Mouse (Mus musculus) T-helper 1 cell (primary cell): ENCODE measurements at regions not wholly inside any gene's neighbourhood (a gene's known extent, or its start where the extent isn't known, plus 50 kb on each side); places are given as distances from the start of the nearest gene placed in this dataset.

Experiments used
- in situ Hi-C: fragments of 300-600 bp; cut with MboI, MseI; formaldehyde crosslinking; loops from one replicate; pipeline ENCODE4 v1.15.1; 2025; ENCODE audit warnings: high pct_unique_total_duplicates

GRCm38 (mm10) chr12:49945628-49946220 is 560.8 kb downstream of the Gm43517 start:
- in situ Hi-C loops, result no loop called here

- in situ Hi-C loops, result no loop called here
Observed at GRCm38 (mm10) chr12:49946752-49947260, 561.8 kb downstream of the Gm43517 start.

GRCm38 (mm10) chr12:49950986-49951385 is 566.0 kb downstream of the Gm43517 start:
- in situ Hi-C loops, result loop anchor here (10.0 kb wide), 1 partner anchor 954 kb away; no protein-coding TSS in a partner anchor

DNA sequence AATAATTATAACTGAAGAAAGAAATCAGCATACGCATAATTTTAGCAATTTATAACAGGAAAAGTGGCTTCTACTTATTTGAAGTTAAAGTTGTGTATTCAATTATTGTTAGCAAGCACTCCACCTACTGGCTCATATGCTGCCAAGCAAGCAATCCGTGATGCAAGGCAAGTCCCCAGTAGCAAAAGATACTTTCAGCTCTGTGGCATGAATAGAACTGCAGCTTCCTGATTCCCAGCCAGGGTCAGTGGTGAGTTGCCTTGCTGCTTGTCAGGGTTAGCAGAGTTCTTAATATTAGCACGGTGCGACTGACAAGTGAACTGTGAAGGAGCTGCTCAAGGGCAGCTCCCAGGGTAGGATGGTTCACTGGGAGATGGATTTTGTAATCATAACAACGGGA is 566.8 kb downstream of the Gm43517 start:
- in situ Hi-C loops, result loop anchor here (10.0 kb wide), 1 partner anchor 953 kb away; no protein-coding TSS in a partner anchor

DNA sequence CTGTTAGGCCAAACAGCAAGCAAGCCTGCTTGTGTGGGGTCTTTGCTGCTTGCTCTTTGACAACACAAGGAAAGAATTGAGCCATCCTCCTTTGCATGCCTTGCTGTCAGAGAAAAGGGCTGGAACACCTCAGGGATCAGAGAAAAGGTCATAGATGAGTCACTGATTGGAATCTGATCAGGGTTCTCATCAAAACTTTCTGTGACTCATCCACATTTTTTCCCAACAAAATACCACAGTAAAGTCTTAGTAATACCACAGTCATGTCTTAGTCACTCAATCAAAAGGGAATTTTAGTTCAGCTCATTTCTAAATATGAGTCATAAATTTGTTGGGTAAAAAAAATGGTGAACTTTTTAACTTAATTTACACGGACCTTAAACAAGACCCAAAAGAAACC is 583.1 kb downstream of the Gm43517 start:
- in situ Hi-C loops, result no loop called here

DNA sequence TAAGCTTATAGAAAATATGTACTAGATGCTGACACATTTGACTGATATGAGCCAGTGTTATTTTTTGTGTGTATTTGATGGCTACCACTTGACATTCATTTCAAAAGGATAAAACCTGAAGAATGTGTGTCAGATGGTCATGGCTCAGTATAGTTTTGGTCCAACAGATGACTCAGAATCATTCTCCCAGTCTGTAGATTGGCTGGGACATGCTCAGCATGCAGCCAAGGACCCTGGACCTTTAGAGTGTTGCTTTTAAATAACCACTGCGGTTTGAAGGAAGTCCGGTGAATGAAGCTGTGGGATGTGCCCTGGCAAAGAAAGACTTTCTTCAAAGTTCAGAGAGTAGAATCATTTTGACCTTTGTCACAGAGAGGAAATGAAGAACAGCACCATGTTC is 584.6 kb downstream of the Gm43517 start:
- in situ Hi-C loops, result no loop called here

GRCm38 (mm10) chr12:49974591-49975323 is 589.8 kb downstream of the Gm43517 start:
- in situ Hi-C loops, result no loop called here

- in situ Hi-C loops, result no loop called here
Observed at GRCm38 (mm10) chr12:49975553-49975952, 590.6 kb downstream of the Gm43517 start.

GRCm38 (mm10) chr12:49992501-49993079 is 607.6 kb downstream of the Gm43517 start:
- in situ Hi-C loops, result no loop called here

GRCm38 (mm10) chr12:50038808-50039374 is 610.0 kb downstream of the Prkd1 start:
- in situ Hi-C loops, result no loop called here

- in situ Hi-C loops, result no loop called here
Observed at GRCm38 (mm10) chr12:50061286-50061685, 587.6 kb downstream of the Prkd1 start.

DNA sequence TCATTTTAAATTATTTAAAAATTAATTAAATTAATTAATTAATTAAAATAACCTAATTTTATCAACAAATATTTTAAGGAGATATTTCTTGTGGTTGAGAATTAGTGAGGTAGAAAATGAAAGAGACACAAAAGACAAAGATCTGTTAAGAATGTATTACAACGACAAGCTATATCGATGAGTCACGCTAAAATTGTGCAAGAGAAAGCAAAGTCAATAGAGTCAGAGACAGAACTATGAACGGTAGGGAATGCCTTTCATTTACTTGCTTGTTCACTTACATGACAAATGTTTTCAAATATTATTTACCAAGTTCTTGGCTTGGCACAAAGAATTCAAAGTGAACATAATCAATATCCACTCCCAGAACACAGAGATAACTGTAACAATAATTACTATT is 582.5 kb downstream of the Prkd1 start:
- in situ Hi-C loops, result no loop called here

DNA sequence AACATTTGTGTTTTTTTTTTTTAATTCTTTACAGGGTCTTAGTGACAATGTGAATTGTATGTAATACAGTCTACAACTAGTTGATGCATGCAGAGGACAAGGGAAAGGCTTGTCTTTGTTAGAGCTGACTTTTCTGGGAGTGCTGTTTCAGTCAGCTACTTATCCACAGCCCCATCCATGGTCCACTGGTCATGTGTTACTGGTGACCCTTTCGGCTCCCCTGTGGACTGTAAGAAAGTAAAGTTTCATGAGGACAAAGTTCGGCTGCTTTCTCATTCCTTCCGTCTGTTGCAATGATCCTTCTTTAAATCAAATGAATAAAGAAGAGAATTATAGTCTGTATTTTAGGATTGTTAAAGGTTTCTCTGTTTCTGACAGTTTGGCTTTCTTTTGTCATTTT is 577.1 kb downstream of the Prkd1 start:
- in situ Hi-C loops, result no loop called here

- in situ Hi-C loops, result no loop called here
Observed at GRCm38 (mm10) chr12:50072359-50072758, 576.5 kb downstream of the Prkd1 start.

DNA sequence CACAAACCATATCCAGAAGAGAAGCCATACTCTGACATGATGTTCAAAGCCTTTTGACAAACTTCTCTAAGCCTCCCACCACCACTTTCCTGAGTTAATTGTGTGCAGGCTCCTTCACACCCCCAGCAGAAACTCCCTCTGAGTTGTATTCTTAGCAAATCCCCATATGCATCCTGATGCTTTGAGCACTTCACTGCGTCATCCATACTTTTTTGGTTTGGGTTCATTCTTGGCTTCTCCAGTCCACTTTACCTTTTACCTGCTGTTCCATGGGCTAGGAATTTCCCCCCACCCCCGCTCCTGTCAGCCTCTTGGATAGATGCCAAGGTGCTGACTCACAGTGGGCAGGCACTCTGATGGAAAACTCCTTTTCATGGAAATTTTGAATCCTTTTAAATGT is 575.2 kb downstream of the Prkd1 start:
- in situ Hi-C loops, result no loop called here

DNA sequence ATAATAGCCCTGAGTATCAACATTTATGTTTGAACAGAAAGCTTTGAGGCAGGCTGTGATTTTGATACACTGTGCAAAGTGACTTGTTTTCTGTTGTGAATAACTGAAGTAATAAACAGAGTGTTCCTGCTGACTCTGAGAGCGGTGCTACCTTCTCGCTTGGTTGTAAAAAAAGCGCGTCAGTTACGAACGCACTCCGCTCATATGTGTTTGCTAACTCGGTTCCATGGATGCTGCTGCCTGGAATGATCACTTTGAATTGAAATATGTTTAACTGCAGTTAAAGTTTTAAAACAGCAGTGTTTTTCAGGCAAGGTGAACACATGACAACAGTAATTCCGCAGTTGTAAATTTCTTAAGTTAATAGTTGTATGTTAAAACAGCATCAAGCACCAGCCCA is 567.7 kb downstream of the Prkd1 start:
- in situ Hi-C loops, result no loop called here

DNA sequence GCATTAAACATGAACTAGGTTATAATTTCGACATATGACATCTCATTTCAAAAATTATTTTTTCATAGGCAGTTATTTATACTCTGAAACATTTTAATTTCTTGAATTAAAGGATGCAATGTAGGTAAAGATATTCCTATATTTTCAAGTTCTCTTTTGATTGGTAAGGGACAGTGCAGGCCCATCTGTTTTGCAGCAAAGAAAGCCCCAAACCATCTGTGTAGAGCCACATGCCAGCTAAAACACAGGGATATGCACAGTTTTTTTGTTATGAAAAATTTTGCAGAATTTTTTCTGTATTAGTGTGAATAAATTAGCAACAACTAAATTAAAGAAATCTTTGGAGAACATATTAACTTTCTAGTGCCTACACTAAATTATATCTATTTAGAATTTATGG is 567.3 kb downstream of the Prkd1 start:
- in situ Hi-C loops, result no loop called here

DNA sequence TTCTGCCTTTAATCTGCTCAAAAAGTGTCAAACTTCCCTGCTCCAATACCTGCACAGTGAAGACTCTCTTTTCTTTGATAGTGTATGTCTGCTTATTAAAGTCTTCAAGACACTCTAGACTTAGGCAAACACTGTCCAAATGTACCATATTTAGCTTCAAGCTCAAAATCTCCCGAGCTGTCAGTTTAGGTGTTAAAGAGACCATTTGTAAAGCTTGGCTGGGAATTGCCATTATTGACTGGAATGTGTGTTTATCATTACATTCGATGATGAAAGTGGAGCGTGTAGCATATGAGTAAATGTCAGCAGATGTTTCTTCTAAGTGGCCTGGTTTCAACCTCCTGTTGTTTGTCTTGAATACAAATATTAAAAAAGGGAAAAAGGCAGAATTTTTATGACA is 564.4 kb downstream of the Prkd1 start:
- in situ Hi-C loops, result no loop called here

DNA sequence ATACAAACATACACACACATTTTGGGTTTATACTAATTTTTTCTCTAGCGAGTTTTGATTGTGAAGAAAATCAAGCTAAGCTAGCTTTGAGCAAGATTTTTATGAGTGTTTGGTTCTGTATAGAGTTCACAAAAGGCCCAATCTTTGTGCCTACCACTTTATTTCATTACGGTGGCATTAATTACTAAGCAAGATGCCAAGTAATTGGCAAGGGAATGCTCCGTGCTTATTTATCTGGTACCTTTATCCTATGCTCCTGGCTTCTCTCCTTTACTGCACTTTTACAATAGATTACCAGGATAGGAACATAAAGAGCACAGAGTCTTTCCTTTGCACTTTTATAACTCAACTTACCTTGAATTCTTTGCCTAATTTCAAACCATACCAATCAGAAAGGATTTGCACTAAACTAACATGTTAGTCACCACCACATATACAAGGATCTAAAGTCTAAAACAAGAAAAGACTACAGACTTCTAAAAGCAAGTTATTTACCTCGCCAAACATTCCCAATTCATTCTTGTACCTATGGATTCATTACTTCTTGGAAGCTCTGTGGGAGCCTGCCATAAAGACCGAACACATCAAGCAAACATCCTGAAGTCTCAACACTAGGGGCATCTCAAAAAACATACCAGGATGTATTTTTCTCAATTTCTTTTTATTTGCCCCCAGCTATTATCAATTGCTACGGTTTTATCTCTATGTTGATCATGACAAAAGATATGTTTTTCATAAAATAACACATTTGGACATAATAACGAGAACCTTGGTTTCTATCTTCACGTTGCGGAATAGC is 537.5 kb downstream of the Prkd1 start:
- in situ Hi-C loops, result no loop called here

GRCm38 (mm10) chr12:50112081-50112491 is 536.8 kb downstream of the Prkd1 start:
- in situ Hi-C loops, result no loop called here

DNA sequence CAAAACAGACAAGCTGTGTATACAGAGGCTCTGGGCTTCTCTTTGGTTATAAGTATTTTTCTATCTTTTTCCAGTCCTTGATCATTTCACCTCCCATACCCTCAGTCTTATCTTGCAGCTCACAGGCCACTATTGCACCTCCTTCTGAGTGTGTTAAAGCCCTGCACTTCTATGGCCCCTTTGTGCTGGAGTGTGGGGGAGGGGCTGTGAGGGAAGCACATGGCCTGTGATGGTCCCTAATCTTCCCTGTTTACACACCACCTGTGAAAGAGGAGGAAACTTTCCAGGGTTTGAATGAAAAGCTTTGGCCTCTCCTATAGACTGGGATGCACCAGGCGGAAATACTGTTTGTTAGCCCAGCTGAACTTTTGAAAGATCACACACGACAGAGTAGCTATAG is 533.0 kb downstream of the Prkd1 start:
- in situ Hi-C loops, result no loop called here

- in situ Hi-C loops, result no loop called here
Observed at GRCm38 (mm10) chr12:50118346-50118745, 530.6 kb downstream of the Prkd1 start.
